ENCODE assay signal across 8 mouse cellular contexts in genomic region chr3:153905251-153906135, GRCm38 (mm10). TPM values are rescaled to one million over a fixed set of nuclear protein-coding genes. Genes with fewer than 3 reads are reported as not detected.
A peak's percentile ranks its signal among the peaks of the same experiment; 100 is the strongest.
DNase-seq lines count a peak whose midpoint lies in the region; ATAC-seq and TF ChIP-seq lines count a peak whose summit lies in the region.

No protein-coding gene starts in this region.

- no peak for TF ChIP-seq CTCF in ES-Bruce4 (IDR thresholded peaks at IDR 0.05; ENCODE audit: low read depth, low read length)

- 0 out of 2 replicates have a peak, but pooled peaks have one; percentile 35 for ATAC-seq in hindbrain, embryonic 14.5 days (ENCODE audit: low FRiP score)

- H3K36me3 ChIP-seq in ES-Bruce4 (ENCODE audit: control insufficient read depth, insufficient read depth, low read length, poor library complexity, severe bottlenecking) = peaks cover 45% of the 10 kb centered on the region
- peaks cover 73% of the 10 kb centered on the region for H3K36me3 ChIP-seq in hindbrain, embryonic 14.5 days (replicated peaks; ENCODE audit: control insufficient read depth, insufficient read depth)
- peaks cover 75% of the 10 kb centered on the region for H3K36me3 ChIP-seq in midbrain, embryonic 10.5 days

- no peaks in the 10 kb centered on the region for H3K4me1 ChIP-seq in ES-Bruce4 (ENCODE audit: control insufficient read depth, insufficient read depth, low read length)
- H3K4me1 ChIP-seq in hindbrain, embryonic 14.5 days (replicated peaks; ENCODE audit: control insufficient read depth, insufficient read depth, low read length) = peaks cover 3% of the 10 kb centered on the region
- H3K4me1 ChIP-seq in midbrain, embryonic 10.5 days = peaks cover 23% of the 10 kb centered on the region

- H3K9ac ChIP-seq in ES-Bruce4 (ENCODE audit: low read depth, poor library complexity, severe bottlenecking) = peak overlapping the region; percentile 53
- no peak overlapping the region for H3K9ac ChIP-seq in hindbrain, embryonic 14.5 days

- H3K27ac ChIP-seq in ES-Bruce4 (ENCODE audit: insufficient read depth, low read length) = peak overlapping the region; percentile 44; the same call in 1 of the 2 replicates
- no peak overlapping the region for H3K27ac ChIP-seq in hindbrain, embryonic 14.5 days
- no peak overlapping the region for H3K27ac ChIP-seq in midbrain, embryonic 10.5 days (replicated peaks)

- H3K27me3 ChIP-seq in ES-Bruce4 (ENCODE audit: control insufficient read depth, insufficient read depth, low read length, poor library complexity, severe bottlenecking) = no peaks in the 10 kb centered on the region
- H3K27me3 ChIP-seq in hindbrain, embryonic 14.5 days (ENCODE audit: control insufficient read depth, insufficient read depth, low read length) = no peaks in the 10 kb centered on the region
- H3K27me3 ChIP-seq in midbrain, embryonic 10.5 days (ENCODE audit: low read depth, poor library complexity, severe bottlenecking) = no peaks in the 10 kb centered on the region

- H3K9me3 ChIP-seq in ES-Bruce4 (replicated peaks; ENCODE audit: control insufficient read depth, insufficient read depth, low read length, poor library complexity, severe bottlenecking) = no peaks in the 10 kb centered on the region
- H3K9me3 ChIP-seq in hindbrain, embryonic 14.5 days (ENCODE audit: control insufficient read depth, low read length) = no peaks in the 10 kb centered on the region
- no peaks in the 10 kb centered on the region for H3K9me3 ChIP-seq in midbrain, embryonic 10.5 days (replicated peaks)

- TF ChIP-seq POLR2A in ES-Bruce4 (IDR thresholded peaks at IDR 0.05; ENCODE audit: insufficient read depth, low read length) = peak; percentile 55

- 85% methylated on average over 49 of the region's 49 CpGs for WGBS in hindbrain, embryonic 14.5 days
- 84% methylated on average over 49 of the region's 49 CpGs for WGBS in midbrain, embryonic 10.5 days

- peak overlapping the region; percentile 50 for H3K4me3 ChIP-seq in ES-Bruce4 (ENCODE audit: low read depth, low read length)
- H3K4me3 ChIP-seq in hindbrain, embryonic 14.5 days (replicated peaks; ENCODE audit: low read length) = no peak overlapping the region
- peak overlapping the region; percentile 11; the same call in 1 of the 2 replicates for H3K4me3 ChIP-seq in midbrain, embryonic 10.5 days

- no peak overlapping the region for H3K4me2 ChIP-seq in hindbrain, embryonic 14.5 days (replicated peaks)

- TF ChIP-seq EP300 in ES-Bruce4 (IDR thresholded peaks at IDR 0.05; ENCODE audit: insufficient read depth, low read depth, low read length) = peak; percentile 52; the same call in 1 of the 2 replicates

- DNase-seq in cerebellum, postnatal 10 days = peak; percentile 12 to 15
- DNase-seq in cerebellum, adult 9-10 months = no peak
- no peak for DNase-seq in hindbrain, embryonic 14.5 days (ENCODE audit: low spot score)
- DNase-seq in midbrain, embryonic 10.5 days (ENCODE audit: low spot score) = peak; percentile 33
- DNase-seq in left cerebral cortex, adult 11 months (ENCODE audit: low spot score) = no peak
- no peak for DNase-seq in layer of hippocampus, postnatal 14 days (ENCODE audit: low spot score in 2 of 2)
- DNase-seq in urinary bladder, postnatal 10 days (ENCODE audit: low spot score) = no peak

RNA-seq across cellular contexts. Expression of gene Msh4, which starts 0.4 kb away (rescaled TPM):
- 1.8 and 1.9 TPM in 2 replicates for polyA plus RNA-seq in ES-Bruce4 (2011; ENCODE audit: insufficient read depth, insufficient read length, low read depth, missing spikeins)
- 0.32 TPM in 1 of 2 replicates, not detected in the other for polyA plus RNA-seq in hindbrain, embryonic 14.5 days (2014; fragmentation: Nextera tagmentation; extraction: Ambion mirVana)
- polyA plus RNA-seq in midbrain, embryonic 10.5 days (2016; fragmentation: Nextera tagmentation; extraction: Ambion mirVana) = 0.07 and 0.09 TPM in 2 replicates
- total RNA-seq in layer of hippocampus, postnatal 14 days (2021) = under 1 TPM; 0.37 to 0.62 TPM

RNA-seq across cellular contexts. Expression of gene Rabggtb, which starts 7.3 kb away (rescaled TPM):
- polyA plus RNA-seq in ES-Bruce4 (2011; ENCODE audit: insufficient read depth, insufficient read length, low read depth, missing spikeins) = 140 and 143 TPM in 2 replicates
- 54.8 and 58.4 TPM in 2 replicates for polyA plus RNA-seq in hindbrain, embryonic 14.5 days (2014; fragmentation: Nextera tagmentation; extraction: Ambion mirVana)
- 43.7 and 48.0 TPM in 2 replicates for polyA plus RNA-seq in midbrain, embryonic 10.5 days (2016; fragmentation: Nextera tagmentation; extraction: Ambion mirVana)
- 10 to 100 TPM; 70.4 to 72.7 TPM for total RNA-seq in layer of hippocampus, postnatal 14 days (2021)

RNA-seq across cellular contexts. Expression of gene Acadm, which starts 38.9 kb away (rescaled TPM):
- 88.7 and 105 TPM in 2 replicates for polyA plus RNA-seq in ES-Bruce4 (2011; ENCODE audit: insufficient read depth, insufficient read length, low read depth, missing spikeins)
- 62.6 and 69.6 TPM in 2 replicates for polyA plus RNA-seq in hindbrain, embryonic 14.5 days (2014; fragmentation: Nextera tagmentation; extraction: Ambion mirVana)
- polyA plus RNA-seq in midbrain, embryonic 10.5 days (2016; fragmentation: Nextera tagmentation; extraction: Ambion mirVana) = 44.4 and 53.5 TPM in 2 replicates
- total RNA-seq in layer of hippocampus, postnatal 14 days (2021) = 10 to 100 TPM; 43.1 to 46.5 TPM

Comparison
In these comparisons a context has a peak if more than half of its experiments do, and no peak if none do; other contexts are left out.
1. DNase-seq: peak in cerebellum, postnatal 10 days (2 of 2) and midbrain, embryonic 10.5 days (single experiment); none in cerebellum, adult 9-10 months (single experiment), hindbrain, embryonic 14.5 days (single experiment), left cerebral cortex, adult 11 months (single experiment), layer of hippocampus, postnatal 14 days (0 of 2) and urinary bladder, postnatal 10 days (single experiment).